Mouse (Mus musculus) lung, embryonic 16.5 days (tissue): ENCODE results near the gene Ptprs. TPM values are rescaled to one million over a fixed set of nuclear protein-coding genes. Genes with fewer than 3 reads are reported as not detected.
A peak's percentile ranks its signal among the peaks of the same experiment; 100 is the strongest.

ENCODE experiments used
- ATAC-seq: fragments of 200-750 bp; cut with Nextera tagmentation; 2 replicates; pipeline ENCODE4 v1.8.0; 2017; ENCODE audit warnings: low read depth, mild to moderate bottlenecking, moderate library complexity
- H3K27ac ChIP-seq: fragments of 300-500 bp; sonication (generic); 2 replicates; pipeline ENCODE4 v1.5.1; 2014; ENCODE audit warnings: mild to moderate bottlenecking, control low read depth, low read length
- H3K27me3 ChIP-seq: fragments of 300-500 bp; sonication (generic); 2 replicates; pipeline ENCODE4 v1.6.1; 2014; ENCODE audit warnings: low read depth, low read length, mixed read lengths; ENCODE audit not compliant: control insufficient read depth, insufficient read depth
- H3K36me3 ChIP-seq: fragments of 300-500 bp; sonication (generic); 2 replicates; pipeline ENCODE4 v1.6.1; 2014; ENCODE audit warnings: low read length; ENCODE audit not compliant: control insufficient read depth, insufficient read depth
- H3K4me1 ChIP-seq: fragments of 300-500 bp; sonication (generic); replicated peaks from 2 replicates; pipeline ENCODE4 v1.6.1; 2014; ENCODE audit warnings: low read length, mixed read lengths; ENCODE audit not compliant: control insufficient read depth, insufficient read depth
- H3K4me2 ChIP-seq: fragments of 300-500 bp; sonication (generic); 2 replicates; pipeline ENCODE4 v1.6.1; 2014; ENCODE audit warnings: low read depth, low read length, control low read depth
- H3K4me3 ChIP-seq: fragments of 300-500 bp; sonication (generic); 2 replicates; pipeline ENCODE4 v1.5.1; 2014; ENCODE audit warnings: mild to moderate bottlenecking, low read length, control low read depth
- H3K9ac ChIP-seq: fragments of 300-500 bp; sonication (generic); 2 replicates; pipeline ENCODE4 v1.6.1; 2014; ENCODE audit warnings: low read length, control low read depth
- H3K9me3 ChIP-seq: fragments of 300-500 bp; sonication (generic); 2 replicates; pipeline ENCODE4 v1.6.1; 2016; ENCODE audit warnings: low read length; ENCODE audit not compliant: control insufficient read depth
- WGBS: fragments of 180-500 bp; shearing (Covaris S2); extraction: QIAGEN DNeasy Blood & Tissue Kit; methylation state at CpG from one replicate; pipeline ENCODE4 v1.1.7; 2014; 5-methylcytosine and 5-hydroxymethylcytosine counted together
- polyA plus RNA-seq: library from polyadenylated mRNA; unstranded; fragments of >200 nt; fragmentation: Nextera tagmentation; extraction: Ambion mirVana; gene quantifications from 2 replicates; pipeline ENCODE4 v1.2.1, GENCODE M21; 2015

Gene Ptprs
- polyA plus RNA-seq, 1 experiment from 2014 or later: 59.1 TPM

- H3K9me3 ChIP-seq: peaks cover 15% of the 10 kb centered on the region
- no peak overlapping the region for H3K4me2 ChIP-seq
- H3K4me3 ChIP-seq: no peak overlapping the region
- ATAC-seq: no peak
- H3K36me3 ChIP-seq: no peaks in the 10 kb centered on the region
- H3K4me1 ChIP-seq: no peaks in the 10 kb centered on the region
- H3K27ac ChIP-seq: no peak overlapping the region
- WGBS: 70% methylated on average over 5 of the region's 5 CpGs
- no peaks in the 10 kb centered on the region for H3K27me3 ChIP-seq
- H3K9ac ChIP-seq: no peak overlapping the region
Observed at GRCm38 (mm10) chr17:56499229-56499628, 22.9 kb upstream of the Ptprs start.

DNA sequence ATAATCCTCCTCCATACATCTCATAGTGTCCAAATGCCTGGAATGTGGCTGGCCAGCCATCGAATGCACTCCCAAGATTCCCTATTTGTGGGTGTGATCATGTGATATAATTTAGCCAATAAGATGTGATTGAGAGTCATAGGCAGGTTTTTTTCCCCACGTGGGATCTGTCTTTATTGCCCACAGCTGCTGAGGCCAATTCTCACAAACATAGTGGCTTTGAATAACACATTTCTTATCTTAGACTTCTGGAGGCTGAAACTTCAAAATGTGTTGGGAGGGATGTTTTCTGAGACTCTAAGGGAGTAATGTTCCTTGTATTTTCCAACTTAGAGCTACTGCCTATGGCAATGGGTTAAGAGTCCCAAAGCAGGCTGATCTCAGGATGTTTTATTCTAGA lies 18.2 kb upstream of the Ptprs start:
- no peaks in the 10 kb centered on the region for H3K4me1 ChIP-seq
- H3K36me3 ChIP-seq: no peaks in the 10 kb centered on the region
- H3K27me3 ChIP-seq: no peaks in the 10 kb centered on the region
- no peak overlapping the region for H3K27ac ChIP-seq
- H3K9me3 ChIP-seq: peaks cover 40% of the 10 kb centered on the region
- H3K9ac ChIP-seq: no peak overlapping the region
- 60% methylated on average over 2 of the region's 2 CpGs for WGBS
- no peak overlapping the region for H3K4me2 ChIP-seq
- no peak overlapping the region for H3K4me3 ChIP-seq
- no peak for ATAC-seq

DNA sequence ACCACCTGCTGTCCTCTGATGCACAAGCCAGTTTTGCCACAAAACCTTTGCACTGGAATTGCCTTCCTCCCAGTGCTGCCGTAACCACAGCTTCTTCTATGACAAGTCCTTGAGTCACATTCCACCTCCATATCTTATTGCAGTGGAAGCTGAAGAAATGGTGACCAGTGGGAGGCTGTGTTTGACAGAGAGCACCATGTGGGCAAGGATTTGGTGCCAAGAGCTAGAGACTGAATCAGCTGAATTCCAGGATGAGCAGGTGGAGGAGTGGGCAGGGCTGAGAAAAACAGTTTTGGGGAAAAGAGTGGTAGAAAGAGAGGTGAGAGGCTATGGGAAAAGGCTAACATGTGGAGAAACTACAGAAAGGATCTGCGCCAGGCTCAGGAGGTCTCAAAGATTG lies 17.6 kb upstream of the Ptprs start:
- Histone ChIP-seq H3K27ac (no peak overlapping the region), H3K9ac (no peak overlapping the region), H3K36me3 (no peaks in the 10 kb centered on the region), H3K4me1 (no peaks in the 10 kb centered on the region), H3K27me3 (no peaks in the 10 kb centered on the region), H3K9me3 (peaks cover 40% of the 10 kb centered on the region), H3K4me3 (no peak overlapping the region), H3K4me2 (no peak overlapping the region)
- 86% methylated on average over 2 of the region's 2 CpGs for WGBS
- ATAC-seq: no peak

DNA sequence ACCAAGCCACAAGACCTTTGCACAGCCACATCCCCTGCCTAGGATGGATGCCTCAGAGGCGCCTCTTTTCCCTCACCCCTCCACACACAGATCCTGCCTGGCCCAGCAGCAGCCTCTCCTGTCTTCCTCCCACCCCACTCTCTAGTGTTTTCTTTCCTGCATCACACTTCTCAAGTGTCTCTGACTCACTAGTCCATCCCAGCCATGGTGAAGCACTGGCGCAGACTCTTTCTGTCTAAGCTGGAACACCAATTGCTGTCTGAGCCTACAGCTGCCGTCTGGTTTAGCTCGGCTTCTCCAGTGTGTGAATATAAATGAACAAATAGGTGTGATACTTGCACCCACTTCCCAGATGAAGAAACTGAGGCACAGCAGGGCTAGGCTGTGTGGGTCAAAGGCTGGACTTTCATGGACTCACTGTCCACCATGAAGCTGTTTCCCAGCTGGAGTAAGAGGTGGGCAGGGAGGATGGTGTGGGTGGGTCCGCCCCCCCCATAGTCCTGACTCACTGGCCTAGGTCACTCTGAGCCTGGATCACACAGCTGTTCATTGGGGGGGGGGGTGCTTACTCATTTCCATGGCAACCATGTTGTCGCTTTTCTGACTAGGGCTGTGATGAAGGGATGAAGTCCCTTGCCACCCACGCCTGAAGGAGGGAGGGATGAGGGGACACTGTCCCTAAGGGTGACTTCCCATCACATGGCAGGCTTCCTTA lies 14.3 kb upstream of the Ptprs start:
- Histone ChIP-seq H3K27me3 (no peaks in the 10 kb centered on the region), H3K27ac (no peak overlapping the region), H3K9me3 (peaks cover 32% of the 10 kb centered on the region), H3K4me1 (peaks cover 8% of the 10 kb centered on the region; the same call in 1 of the 2 replicates), H3K4me3 (no peak overlapping the region), H3K9ac (no peak overlapping the region), H3K4me2 (no peak overlapping the region), H3K36me3 (no peaks in the 10 kb centered on the region)
- 76% methylated on average over 7 of the region's 7 CpGs for WGBS
- ATAC-seq: no peak

DNA sequence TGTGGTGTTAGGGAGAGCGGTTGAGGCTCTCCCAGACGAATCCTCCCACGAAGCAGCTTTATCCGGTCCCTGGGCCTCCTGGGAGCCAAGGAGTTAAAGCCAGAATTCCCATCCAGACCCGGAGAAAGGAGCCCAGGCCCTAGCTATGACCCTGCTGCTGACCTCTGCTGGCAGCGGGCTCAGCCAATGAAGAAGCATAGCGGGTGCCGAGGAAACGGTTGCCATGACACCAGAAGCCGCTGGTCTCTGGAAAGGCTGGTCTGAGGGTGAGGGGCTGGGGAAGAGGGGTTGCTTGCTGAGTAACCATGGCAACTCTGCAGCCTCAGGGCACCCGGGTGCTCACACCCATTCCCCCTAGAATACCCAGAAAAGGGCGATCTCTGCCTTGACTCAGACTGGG lies 11.7 kb upstream of the Ptprs start:
- Histone ChIP-seq H3K9me3 (peaks cover 12% of the 10 kb centered on the region), H3K4me3 (no peak overlapping the region), H3K27me3 (no peaks in the 10 kb centered on the region), H3K9ac (no peak overlapping the region), H3K36me3 (no peaks in the 10 kb centered on the region), H3K27ac (no peak overlapping the region), H3K4me1 (peaks cover 8% of the 10 kb centered on the region; the same call in 1 of the 2 replicates), H3K4me2 (no peak overlapping the region)
- 12% methylated on average over 12 of the region's 12 CpGs for WGBS
- ATAC-seq: peak; percentile 30

GRCm38 (mm10) chr17:56487441-56487888 lies 11.2 kb upstream of the Ptprs start:
- Histone ChIP-seq H3K9ac (no peak overlapping the region), H3K27ac (0 out of 2 replicates have a peak overlapping the region, but pooled peaks have one; percentile 22), H3K4me2 (no peak overlapping the region; the same call in 1 of the 2 replicates), H3K27me3 (no peaks in the 10 kb centered on the region; the same call in 1 of the 2 replicates), H3K4me1 (peaks cover 8% of the 10 kb centered on the region; the same call in 1 of the 2 replicates), H3K4me3 (no peak overlapping the region), H3K9me3 (peaks cover 7% of the 10 kb centered on the region), H3K36me3 (no peaks in the 10 kb centered on the region)
- WGBS: 10% methylated on average over 9 of the region's 16 CpGs
- ATAC-seq: peak; percentile 77

DNA sequence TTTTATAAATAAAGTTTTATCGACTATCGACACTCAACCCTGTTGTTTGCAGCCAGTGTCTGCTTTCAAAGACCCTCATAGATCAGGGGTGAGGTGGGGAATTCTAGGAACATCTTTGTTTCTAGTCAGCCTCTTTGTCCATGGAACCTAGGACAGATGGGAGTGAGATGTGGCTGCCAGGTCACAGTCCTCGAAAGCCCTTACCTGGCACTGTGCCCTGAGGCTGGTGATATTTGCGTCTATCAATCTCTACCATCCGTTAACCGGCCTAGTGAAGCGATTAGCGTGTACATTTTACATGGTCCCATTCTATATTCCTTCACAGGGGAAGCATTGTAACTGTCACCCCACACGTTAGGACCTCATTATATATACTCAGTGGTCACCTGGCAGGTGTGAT lies 9.6 kb upstream of the Ptprs start:
- H3K9ac ChIP-seq: no peak overlapping the region
- H3K27ac ChIP-seq: no peak overlapping the region
- no peaks in the 10 kb centered on the region for H3K36me3 ChIP-seq
- H3K27me3 ChIP-seq: no peaks in the 10 kb centered on the region; the same call in 1 of the 2 replicates
- H3K9me3 ChIP-seq: no peaks in the 10 kb centered on the region
- 86% methylated on average over 9 of the region's 9 CpGs for WGBS
- H3K4me2 ChIP-seq: no peak overlapping the region
- no peak for ATAC-seq
- H3K4me1 ChIP-seq: peaks cover 8% of the 10 kb centered on the region; the same call in 1 of the 2 replicates
- no peak overlapping the region for H3K4me3 ChIP-seq

DNA sequence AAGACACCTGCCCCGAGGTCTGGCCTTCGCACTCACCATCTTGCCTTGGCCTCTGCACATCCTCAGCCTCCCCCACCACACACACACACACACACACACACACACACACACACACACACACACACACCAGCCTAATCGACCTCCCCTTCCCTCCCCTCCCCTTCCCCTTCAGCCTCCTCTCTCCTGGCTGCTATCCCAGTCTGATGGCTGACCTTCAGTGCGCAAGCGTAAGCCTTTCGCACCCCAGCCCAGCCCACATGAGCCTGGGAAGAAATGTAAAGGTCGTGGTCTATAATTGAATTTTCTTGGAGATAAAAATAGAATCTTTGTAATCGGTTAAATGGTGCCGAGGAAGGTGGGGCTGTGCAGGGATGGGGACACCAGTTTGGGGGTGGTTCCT lies 8.8 kb upstream of the Ptprs start:
- Histone ChIP-seq H3K27me3 (no peaks in the 10 kb centered on the region; the same call in 1 of the 2 replicates), H3K4me2 (no peak overlapping the region), H3K36me3 (no peaks in the 10 kb centered on the region), H3K9me3 (no peaks in the 10 kb centered on the region), H3K4me1 (peaks cover 8% of the 10 kb centered on the region; the same call in 1 of the 2 replicates), H3K27ac (no peak overlapping the region), H3K4me3 (no peak overlapping the region), H3K9ac (no peak overlapping the region)
- peak; percentile 36; the same call in 1 of the 2 replicates for ATAC-seq
- WGBS: 44% methylated on average over 9 of the region's 9 CpGs

GRCm38 (mm10) chr17:56482671-56483070 lies 6.4 kb upstream of the Ptprs start:
- no peaks in the 10 kb centered on the region for H3K9me3 ChIP-seq
- H3K4me3 ChIP-seq: no peak overlapping the region
- no peak overlapping the region for H3K9ac ChIP-seq
- peaks cover 9% of the 10 kb centered on the region for H3K4me1 ChIP-seq
- no peaks in the 10 kb centered on the region; the same call in 1 of the 2 replicates for H3K27me3 ChIP-seq
- H3K36me3 ChIP-seq: no peaks in the 10 kb centered on the region
- H3K27ac ChIP-seq: no peak overlapping the region
- ATAC-seq: no peak
- WGBS: 83% methylated on average over 1 of the region's 1 CpGs
- H3K4me2 ChIP-seq: no peak overlapping the region
